Mouse (Mus musculus) megakaryocyte, embryonic 14.5 days (primary cell): ENCODE results near the gene Zbtb9.

Source experiments
- FLI1 ChIP-seq: IDR thresholded peaks from 2 replicates; pipeline ENCODE4 v1.6.1; 2012; ENCODE audit warnings: low read length, inconsistent platforms, mixed read lengths
- GATA1 ChIP-seq: IDR thresholded peaks from 3 replicates; pipeline ENCODE4 v1.6.1; 2012; ENCODE audit warnings: mixed read lengths, low read length, inconsistent platforms, borderline replicate concordance

- no peak for TF ChIP-seq FLI1
- TF ChIP-seq GATA1: no peak
These were observed 4.8 kb upstream of the Zbtb9 start for GRCm38 (mm10) chr17:26968200-26968611.
